Mouse (Mus musculus) cerebellum, postnatal 10 days (tissue): ENCODE results near the gene Aga.
"Not testable (repeated sequence)": the region's sequence is repeated elsewhere in the genome, so short reads cannot be mapped to it uniquely, and the experiment has no call there.

Experiments
- DNase-seq, 2 experiments: peaks; one replicate each; pipeline ENCODE4 v3.0.0; 2021; ENCODE audit warnings: mixed read lengths in 2 of 2

The Aga gene

DNA sequence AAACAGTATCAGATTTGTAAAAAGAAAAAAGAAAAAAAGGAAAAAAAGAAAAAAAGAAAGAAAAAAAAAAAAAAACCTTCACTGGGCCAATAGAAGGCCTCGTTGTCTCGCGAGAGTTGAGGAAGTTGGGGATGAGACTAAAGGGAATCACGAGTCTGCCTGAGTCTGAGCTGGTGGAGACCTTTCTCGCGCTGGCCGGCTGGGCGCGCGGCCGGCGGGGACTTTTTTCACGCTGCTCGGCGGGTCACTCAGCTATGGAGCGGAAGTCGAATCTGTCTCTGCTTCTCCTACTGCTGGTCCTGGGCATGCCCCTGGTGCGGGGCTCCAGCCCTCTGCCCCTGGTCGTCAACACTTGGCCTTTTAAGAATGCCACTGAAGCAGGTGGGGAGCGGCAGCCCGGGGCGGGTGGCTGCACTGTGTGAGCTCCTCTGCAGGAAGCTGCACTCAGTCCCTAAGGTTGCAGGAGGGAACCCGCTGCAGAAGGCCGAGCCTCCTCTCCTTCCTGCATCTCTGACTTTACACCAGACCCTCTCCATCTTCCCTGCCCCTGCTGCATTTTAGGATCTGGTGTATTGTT lies at the start of gene Aga:
Gene Aga (plus strand): TSS at position 177 of the 577 bp plus-strand sequence.
- peak; percentile 93 to 94 for DNase-seq

DNA sequence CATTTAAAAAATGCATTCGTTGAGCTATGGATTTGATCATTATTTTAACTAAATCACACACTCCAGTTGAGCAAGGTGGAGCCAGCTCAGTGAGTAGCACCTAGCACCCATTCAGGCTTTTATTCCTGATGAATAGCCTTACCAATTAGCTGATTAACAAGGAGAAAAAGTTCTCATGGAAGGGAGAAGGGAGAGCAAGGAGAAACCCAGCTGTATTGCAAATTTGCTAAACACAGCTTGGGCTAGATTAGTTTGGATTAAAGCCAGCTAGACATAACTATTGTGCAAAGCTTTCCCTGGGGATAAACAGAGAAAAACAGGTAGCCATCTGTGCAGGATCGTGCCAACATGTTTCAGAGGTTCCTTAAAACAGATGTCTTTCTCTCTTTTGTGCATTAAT lies 22.5 kb upstream of the Aga start:
- DNase-seq, result peak; percentile 5 to 27

DNA sequence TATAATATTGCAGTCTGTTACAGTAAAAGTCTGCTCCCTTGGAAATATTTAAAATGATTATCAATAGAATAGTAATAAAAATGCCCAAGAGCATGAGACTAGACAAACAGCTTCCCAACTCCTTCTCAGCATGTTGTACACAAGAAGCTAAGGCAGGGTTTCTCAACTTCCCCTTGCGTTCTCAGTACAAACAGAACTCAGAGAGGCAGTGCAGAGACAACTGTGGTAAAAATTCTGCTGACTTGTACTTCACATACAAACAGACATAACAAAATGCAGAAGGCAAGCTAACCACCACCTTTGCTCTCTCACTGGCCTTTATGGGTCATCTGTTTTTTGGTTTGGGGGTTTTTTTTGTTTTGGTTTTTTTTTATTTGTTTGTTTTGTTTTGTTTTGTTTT lies 15.3 kb upstream of the Aga start:
- no peak for DNase-seq

DNA sequence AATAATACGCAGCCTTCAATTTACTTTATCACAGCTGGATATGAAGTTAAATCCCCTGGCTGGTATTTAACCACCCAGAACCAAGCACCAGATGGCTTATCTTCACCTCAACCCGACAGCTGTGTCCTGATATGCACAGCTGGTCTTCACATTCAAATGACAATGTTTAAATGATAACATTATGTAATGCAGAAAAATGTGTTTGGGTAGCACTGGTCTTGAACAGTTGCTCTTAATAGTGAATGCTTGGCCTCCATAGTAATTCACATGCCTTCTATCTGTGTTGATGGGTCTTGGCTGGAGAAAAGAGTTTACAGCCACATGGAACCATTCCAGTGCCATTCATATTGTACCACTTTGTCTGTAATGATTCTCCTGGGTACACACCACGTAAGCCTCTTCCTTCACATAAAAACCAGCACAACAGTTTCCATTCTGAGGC lies 14.6 kb upstream of the Aga start:
- no peak for DNase-seq

DNA sequence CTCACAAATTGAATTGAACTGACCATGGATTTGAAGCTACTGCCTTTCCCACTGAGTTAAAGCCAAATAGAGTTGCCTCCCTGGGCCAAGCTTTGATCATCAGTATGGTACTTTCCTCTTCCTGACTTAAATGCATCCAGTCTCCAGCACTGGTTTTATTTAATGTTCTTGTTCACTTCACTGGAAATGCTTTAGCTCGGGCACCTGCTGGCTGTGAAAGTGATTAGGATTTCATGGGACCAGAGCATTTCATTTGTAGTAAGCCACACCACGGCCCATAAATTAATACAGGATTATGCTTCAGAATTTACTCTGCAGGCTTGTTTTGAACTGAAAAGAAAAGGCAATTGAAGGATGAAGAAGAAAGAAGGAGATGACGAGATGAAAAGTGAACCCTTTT lies 26.5 kb downstream of the Aga start:
- not testable (repeated sequence) for DNase-seq

DNA sequence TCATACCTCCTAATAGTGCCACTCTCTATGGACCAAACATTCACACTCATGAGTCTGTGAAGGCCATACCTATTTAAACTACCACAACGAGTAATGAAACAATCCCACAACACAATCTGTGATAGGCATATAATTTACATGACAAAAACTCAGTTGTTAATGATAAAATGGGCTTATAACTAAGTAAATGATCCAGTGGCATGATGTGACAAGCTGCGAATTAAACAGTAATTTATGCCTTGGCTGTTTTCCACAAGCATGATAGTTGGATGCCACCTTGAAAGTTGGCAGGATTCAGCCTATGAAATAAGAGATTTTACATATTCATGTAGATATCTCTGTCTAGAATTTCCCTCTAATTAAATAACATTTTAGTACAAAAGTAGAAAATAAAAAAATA lies 28.1 kb downstream of the Aga start:
- no peak for DNase-seq

DNA sequence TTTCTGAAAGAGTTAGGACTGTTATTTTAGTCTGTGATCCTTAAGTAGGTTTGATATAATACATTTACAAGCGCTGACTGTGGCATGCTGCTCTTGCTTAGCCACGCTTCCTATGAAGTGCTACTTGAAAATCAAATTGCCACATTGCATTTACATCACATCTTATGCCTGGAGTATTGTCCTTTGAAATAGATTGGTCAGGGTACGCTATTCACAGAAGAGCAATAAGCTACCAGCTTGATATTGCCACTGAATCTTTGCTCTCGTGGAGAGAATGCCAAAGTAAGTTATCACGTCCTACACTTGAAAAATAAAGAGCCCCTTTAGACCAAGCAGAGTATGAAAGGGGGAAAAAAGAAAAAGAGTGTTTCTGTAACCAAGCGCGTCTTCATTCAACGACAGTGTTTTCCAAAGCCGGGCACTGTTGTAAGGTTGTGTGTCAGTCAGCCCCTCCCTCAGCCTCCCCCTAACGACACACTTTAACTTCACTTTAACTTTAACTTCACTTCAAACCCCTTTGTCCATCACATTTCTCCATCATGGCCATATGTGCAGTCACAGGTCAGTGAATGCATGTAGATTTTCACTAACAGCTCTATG lies 51.0 kb downstream of the Aga start:
- DNase-seq, result no peak

DNA sequence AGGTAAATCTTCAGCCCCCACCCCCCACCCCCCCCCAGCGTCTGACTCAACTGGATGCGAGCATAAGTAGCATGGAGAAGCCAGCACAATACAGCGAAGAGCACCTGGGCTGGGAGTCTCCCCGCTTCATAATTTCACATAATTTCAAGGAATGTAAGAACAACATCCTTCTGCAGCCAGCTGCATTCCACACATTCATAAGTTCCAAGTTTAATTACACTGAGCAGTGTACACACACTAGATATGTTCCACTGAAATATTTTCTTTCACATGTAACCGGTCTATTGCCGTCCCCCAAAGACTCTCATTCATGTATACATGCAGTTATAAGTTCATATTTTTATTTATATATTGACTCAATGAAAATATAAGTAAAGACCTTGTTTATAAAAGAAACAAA lies 54.7 kb downstream of the Aga start:
- no peak for DNase-seq
